In the genomic region with DNA sequence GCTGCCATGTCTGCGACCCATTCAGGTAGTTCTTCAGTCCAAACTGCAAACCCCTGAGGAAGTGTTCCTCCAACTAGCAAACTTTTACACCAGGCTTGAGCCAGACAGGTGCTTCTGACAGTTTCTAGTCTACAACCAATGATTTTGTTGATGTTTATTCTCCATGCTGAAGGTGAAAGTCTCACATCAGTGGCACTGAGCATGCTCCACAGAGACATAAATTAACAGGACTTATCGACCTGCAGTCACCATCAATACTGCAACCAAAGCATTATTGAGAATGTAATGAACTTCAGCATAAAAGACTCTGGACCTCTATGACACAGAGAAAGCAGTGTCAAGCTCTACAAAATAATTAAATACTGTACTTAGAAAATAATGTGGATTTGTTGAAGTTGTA, we compare ENCODE assay signal across 27 mouse cellular contexts.
"Had no signal": no experiment of that assay in that cellular context is flagged by ENCODE, and none has a peak within 500 bp of the region (broad histone marks: within the 10 kb centered on the region; RNA-seq: fewer than 3 reads in every experiment).

No protein-coding gene starts in this region.

- H3K4me2 ChIP-seq: embryonic facial prominence, embryonic 12.5 days; embryonic facial prominence, embryonic 13.5 days; embryonic facial prominence, embryonic 15.5 days; forebrain, embryonic 12.5 days; forebrain, embryonic 13.5 days; forebrain, embryonic 15.5 days had no signal

- H3K9ac ChIP-seq: embryonic facial prominence, embryonic 12.5 days; embryonic facial prominence, embryonic 13.5 days; embryonic facial prominence, embryonic 15.5 days; forebrain, embryonic 12.5 days; forebrain, embryonic 13.5 days; forebrain, embryonic 15.5 days; forebrain, postnatal 0 days had no signal

- H3K36me3 ChIP-seq: embryonic facial prominence, embryonic 12.5 days had no signal

- H3K27ac ChIP-seq: embryonic facial prominence, embryonic 10.5 days; embryonic facial prominence, embryonic 12.5 days; embryonic facial prominence, embryonic 13.5 days; embryonic facial prominence, embryonic 15.5 days; forebrain, embryonic 10.5 days; forebrain, embryonic 12.5 days; forebrain, embryonic 13.5 days; forebrain, embryonic 15.5 days; gastrocnemius, adult 2 months; heart, adult 2 months had no signal

- H3K9me3 ChIP-seq: embryonic facial prominence, embryonic 10.5 days; embryonic facial prominence, embryonic 12.5 days; embryonic facial prominence, embryonic 13.5 days; embryonic facial prominence, embryonic 15.5 days; forebrain, embryonic 10.5 days; forebrain, embryonic 12.5 days; forebrain, embryonic 13.5 days; forebrain, embryonic 15.5 days had no signal

- H3K27me3 ChIP-seq: embryonic facial prominence, embryonic 12.5 days; embryonic facial prominence, embryonic 13.5 days; embryonic facial prominence, embryonic 15.5 days; forebrain, embryonic 12.5 days; forebrain, embryonic 13.5 days; forebrain, embryonic 15.5 days had no signal

- DNase-seq: cerebellum, adult 2 months; cerebellum, adult 8-10 months; cerebellum, adult 9-10 months; cerebellum, adult 9-11 months; cerebellum, postnatal 10 days; cerebellum, postnatal 14 days; cerebellum, postnatal 25 days; cerebellum, postnatal 36 days; embryo, embryonic 11 days; forebrain, postnatal 0 days; gastrocnemius, adult 2 months; gastrocnemius, postnatal 10 days; gastrocnemius, postnatal 14 days; gastrocnemius, postnatal 25 days; gastrocnemius, postnatal 36 days; heart, adult 2 months had no signal

- H3K4me3 ChIP-seq: embryonic facial prominence, embryonic 10.5 days; embryonic facial prominence, embryonic 12.5 days; embryonic facial prominence, embryonic 13.5 days; embryonic facial prominence, embryonic 15.5 days; erythroblast, embryonic 14.5 days; forebrain, embryonic 10.5 days; forebrain, embryonic 12.5 days; forebrain, embryonic 13.5 days; forebrain, embryonic 15.5 days; gastrocnemius, adult 2 months; heart, adult 2 months had no signal

- H3K4me1 ChIP-seq: embryonic facial prominence, embryonic 12.5 days; embryonic facial prominence, embryonic 15.5 days; forebrain, embryonic 10.5 days; forebrain, embryonic 12.5 days; forebrain, embryonic 13.5 days; forebrain, embryonic 15.5 days had no signal

- ATAC-seq: forebrain, embryonic 13.5 days; forebrain, embryonic 14.5 days; forebrain, embryonic 15.5 days; forebrain, embryonic 16.5 days; forebrain, postnatal 0 days had no signal
